Mouse (Mus musculus) heart, embryonic 15.5 days (tissue): ENCODE results near the gene Eef1akmt1. TPM values are rescaled to one million over a fixed set of nuclear protein-coding genes. Genes with fewer than 3 reads are reported as not detected.

Source experiments
- ATAC-seq: fragments of 200-750 bp; cut with Nextera tagmentation; replicated peaks from 2 replicates; pipeline ENCODE4 v1.8.0; 2017; ENCODE audit warnings: low read depth, moderate TSS enrichment; ENCODE audit not compliant: insufficient number of reproducible peaks, insufficient read depth, low FRiP score
- H3K27ac ChIP-seq: fragments of 300-500 bp; sonication (generic); 2 replicates; pipeline ENCODE4 v1.5.1; 2015; ENCODE audit warnings: mild to moderate bottlenecking, inconsistent platforms
- H3K27me3 ChIP-seq: fragments of 300-500 bp; sonication (generic); 2 replicates; pipeline ENCODE4 v1.6.1; 2015; ENCODE audit warnings: inconsistent platforms
- H3K36me3 ChIP-seq: fragments of 300-500 bp; sonication (generic); 2 replicates; pipeline ENCODE4 v1.6.1; 2015; ENCODE audit warnings: mild to moderate bottlenecking, inconsistent platforms
- H3K4me1 ChIP-seq: fragments of 300-500 bp; sonication (generic); replicated peaks from 2 replicates; pipeline ENCODE4 v1.6.1; 2015; ENCODE audit warnings: inconsistent platforms
- H3K4me2 ChIP-seq: fragments of 300-500 bp; sonication (generic); 2 replicates; pipeline ENCODE4 v1.6.1; 2015; ENCODE audit warnings: inconsistent platforms, mild to moderate bottlenecking, moderate library complexity
- H3K4me3 ChIP-seq: fragments of 300-500 bp; sonication (generic); 2 replicates; pipeline ENCODE4 v1.5.1; 2015; ENCODE audit warnings: mild to moderate bottlenecking, inconsistent platforms
- H3K9ac ChIP-seq: fragments of 300-500 bp; sonication (generic); 2 replicates; pipeline ENCODE4 v1.6.1; 2015; ENCODE audit warnings: mild to moderate bottlenecking, inconsistent platforms
- H3K9me3 ChIP-seq: fragments of 300-500 bp; sonication (generic); replicated peaks from 2 replicates; pipeline ENCODE4 v1.6.1; 2016; ENCODE audit warnings: inconsistent platforms
- whole genome bisulfite sequencing: fragments of 180-500 bp; shearing (Covaris S2); methylation state at CpG from one replicate; pipeline ENCODE4 v1.1.7; 2015; ENCODE audit warnings: mixed read lengths; 5-methylcytosine and 5-hydroxymethylcytosine counted together
- polyA plus RNA-seq: library from polyadenylated mRNA; unstranded; fragments of >200 nt; fragmentation: Nextera tagmentation; extraction: Ambion mirVana; gene quantifications from 2 replicates; pipeline ENCODE4 v1.2.1, GENCODE M21; 2015

The Eef1akmt1 gene
- polyA plus RNA-seq, 1 experiment from 2014 or later = 63.3 TPM

DNA sequence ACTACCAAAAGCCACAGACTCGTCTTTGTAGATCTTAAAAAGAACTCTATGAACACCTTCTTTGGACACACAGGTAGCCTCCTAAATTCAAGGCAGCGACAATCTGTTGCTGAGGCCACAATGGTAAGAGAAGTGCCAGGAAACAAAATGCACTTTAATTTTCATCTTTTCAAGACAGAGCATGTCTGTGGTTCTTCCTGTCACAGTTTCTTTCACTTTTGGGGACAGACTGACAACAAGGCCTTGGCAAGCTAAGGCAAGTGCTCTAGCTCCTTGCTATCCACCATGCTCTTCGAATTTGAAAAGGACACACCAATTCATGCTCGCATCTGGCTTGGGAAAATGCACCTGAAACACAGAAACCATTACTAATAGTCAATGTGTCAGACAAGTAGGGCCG, 21.9 kb upstream of the Eef1akmt1 start:
- Histone ChIP-seq H3K9me3 (no peaks in the 10 kb centered on the region), H3K4me3 (no peak overlapping the region), H3K4me2 (no peak overlapping the region), H3K27ac (no peak overlapping the region), H3K36me3 (peaks cover 51% of the 10 kb centered on the region), H3K4me1 (no peaks in the 10 kb centered on the region), H3K9ac (no peak overlapping the region), H3K27me3 (no peaks in the 10 kb centered on the region)
- no peak for ATAC-seq
- WGBS = 88% methylated on average over 5 of the region's 5 CpGs

DNA sequence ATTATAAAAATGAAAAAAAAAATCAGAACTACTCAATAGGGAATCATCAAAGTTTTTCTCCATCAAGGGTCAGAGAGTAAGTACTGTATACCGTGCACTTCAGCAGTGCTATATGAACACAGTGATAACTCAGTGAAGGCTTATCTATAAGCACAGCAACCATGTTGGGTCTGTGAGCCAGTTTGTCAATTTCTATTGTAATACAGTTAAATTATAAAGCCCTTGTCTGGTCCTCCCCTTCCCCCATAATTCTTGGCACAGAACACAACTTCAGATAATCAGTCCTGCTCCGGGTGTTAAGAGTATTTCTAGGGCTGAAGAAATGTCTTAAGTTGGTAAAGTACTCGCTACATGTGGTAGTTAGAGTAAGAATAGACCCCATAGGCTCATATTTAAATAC, 20.4 kb upstream of the Eef1akmt1 start:
- no peaks in the 10 kb centered on the region for H3K27me3 ChIP-seq
- 81% methylated on average over 3 of the region's 3 CpGs for WGBS
- H3K9ac ChIP-seq = no peak overlapping the region
- H3K9me3 ChIP-seq = no peaks in the 10 kb centered on the region
- H3K4me3 ChIP-seq = no peak overlapping the region
- no peaks in the 10 kb centered on the region for H3K4me1 ChIP-seq
- no peak overlapping the region for H3K27ac ChIP-seq
- peaks cover 53% of the 10 kb centered on the region for H3K36me3 ChIP-seq
- ATAC-seq = no peak
- H3K4me2 ChIP-seq = no peak overlapping the region

DNA sequence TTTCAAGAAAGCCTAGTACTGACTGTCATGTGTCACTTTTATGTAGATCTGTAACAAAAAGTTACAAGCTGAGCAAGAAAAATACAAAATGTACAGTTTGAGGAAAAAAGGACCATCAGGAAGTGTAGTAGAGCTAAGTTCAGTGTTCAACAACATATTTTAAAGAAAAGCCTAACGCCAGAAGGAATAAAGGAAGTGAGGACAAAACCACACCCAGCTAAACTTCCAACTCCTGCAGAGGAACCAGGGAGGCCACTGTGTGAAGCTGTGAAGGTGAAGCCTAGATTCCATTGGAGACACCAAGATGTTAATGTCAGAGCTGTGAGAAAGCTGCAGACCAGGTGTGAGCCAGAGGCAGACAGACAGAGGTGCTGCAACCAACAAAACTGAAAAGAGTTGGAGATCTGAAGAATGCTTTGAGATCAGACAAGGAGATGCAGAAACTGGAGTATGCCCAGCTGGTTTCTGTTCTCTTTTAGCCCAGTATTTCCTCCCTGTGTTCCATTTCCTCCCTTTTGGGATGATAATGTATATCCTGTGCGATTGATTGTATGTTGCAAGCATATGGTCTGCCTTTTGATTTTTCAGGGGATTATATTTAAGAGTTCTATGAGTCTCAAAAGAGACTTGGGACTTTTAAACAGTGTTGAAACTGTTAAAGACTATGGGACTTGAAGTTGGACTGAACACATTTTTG, 5.1 kb upstream of the Eef1akmt1 start:
- WGBS = 87% methylated on average over 2 of the region's 2 CpGs
- H3K36me3 ChIP-seq = peaks cover 18% of the 10 kb centered on the region
- no peak for ATAC-seq

DNA sequence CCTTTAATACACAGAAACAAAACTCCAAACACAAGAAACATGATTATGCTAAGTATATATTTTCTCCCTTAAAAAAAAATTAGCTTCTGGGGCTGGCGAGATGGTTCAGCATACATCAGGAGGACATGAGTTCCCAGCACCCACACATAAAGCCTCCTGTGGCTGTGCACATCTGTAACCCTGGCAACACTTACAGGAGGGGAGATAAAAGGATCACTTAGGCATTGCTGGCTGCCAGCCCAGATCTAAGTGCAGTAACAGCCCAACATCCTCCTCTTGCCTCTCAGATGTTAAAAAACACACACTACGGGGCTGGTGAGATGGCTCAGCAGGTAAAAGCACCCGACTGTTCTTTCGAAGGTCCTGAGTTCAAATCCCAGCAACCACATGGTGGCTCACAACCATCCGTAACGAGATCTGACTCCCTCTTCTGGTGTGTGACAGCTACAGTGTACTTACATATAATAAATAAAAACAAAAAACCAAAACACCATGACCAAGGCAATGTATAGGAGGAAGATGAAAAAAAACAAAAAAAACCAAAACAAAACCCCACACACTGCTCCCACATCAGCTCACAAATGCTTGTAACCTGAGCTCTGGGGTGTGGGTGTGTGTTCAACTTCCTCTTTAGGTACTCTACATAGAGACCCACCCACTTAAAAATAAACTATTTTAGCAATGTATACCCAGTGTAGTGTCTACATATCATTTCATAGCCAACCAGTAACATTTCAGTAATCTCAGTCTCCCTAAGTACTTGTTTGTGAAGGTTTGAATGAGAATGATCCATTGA, 3.6 kb upstream of the Eef1akmt1 start:
- Histone ChIP-seq H3K36me3 (peaks cover 16% of the 10 kb centered on the region), H3K4me2 (no peak overlapping the region), H3K4me3 (no peak overlapping the region), H3K9ac (no peak overlapping the region), H3K27me3 (no peaks in the 10 kb centered on the region), H3K9me3 (no peaks in the 10 kb centered on the region), H3K4me1 (peaks cover 5% of the 10 kb centered on the region; the same call in 1 of the 2 replicates), H3K27ac (no peak overlapping the region)
- no peak for ATAC-seq
- 69% methylated on average over 6 of the region's 6 CpGs for WGBS

More for the DNA sequence above, 5.1 kb upstream of the Eef1akmt1 start:
- H3K4me1 ChIP-seq = no peaks in the 10 kb centered on the region
- no peak overlapping the region for H3K4me3 ChIP-seq
- no peak overlapping the region for H3K27ac ChIP-seq
- no peaks in the 10 kb centered on the region for H3K27me3 ChIP-seq
- no peak overlapping the region for H3K9ac ChIP-seq
- H3K4me2 ChIP-seq = no peak overlapping the region
- no peaks in the 10 kb centered on the region for H3K9me3 ChIP-seq

DNA sequence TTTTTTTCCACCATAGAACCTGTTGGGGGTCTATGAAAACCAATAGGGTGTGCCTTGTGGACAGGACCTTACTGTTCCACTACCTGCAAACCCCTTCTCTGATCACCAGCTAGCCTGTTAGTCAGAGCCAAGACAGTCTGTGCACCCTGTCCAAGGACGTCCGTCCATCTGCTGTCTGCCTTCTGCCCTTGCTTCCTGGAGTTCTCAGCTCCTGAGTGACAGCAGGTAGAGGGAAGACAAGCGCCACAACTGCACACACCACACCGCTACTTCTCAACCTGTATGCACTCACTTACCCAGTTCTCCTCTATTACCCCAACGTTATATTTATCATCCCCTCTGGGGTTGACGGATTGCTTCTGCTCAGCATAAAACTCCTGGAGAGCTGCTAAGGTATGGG, 5.8 kb downstream of the Eef1akmt1 start:
- H3K9ac ChIP-seq = no peak overlapping the region
- H3K36me3 ChIP-seq = no peaks in the 10 kb centered on the region
- peaks cover 2% of the 10 kb centered on the region; the same call in 1 of the 2 replicates for H3K4me1 ChIP-seq
- WGBS = 89% methylated on average over 6 of the region's 6 CpGs
- H3K4me3 ChIP-seq = no peak overlapping the region
- ATAC-seq = no peak
- no peaks in the 10 kb centered on the region for H3K9me3 ChIP-seq
- no peaks in the 10 kb centered on the region for H3K27me3 ChIP-seq
- no peak overlapping the region for H3K4me2 ChIP-seq
- H3K27ac ChIP-seq = no peak overlapping the region

DNA sequence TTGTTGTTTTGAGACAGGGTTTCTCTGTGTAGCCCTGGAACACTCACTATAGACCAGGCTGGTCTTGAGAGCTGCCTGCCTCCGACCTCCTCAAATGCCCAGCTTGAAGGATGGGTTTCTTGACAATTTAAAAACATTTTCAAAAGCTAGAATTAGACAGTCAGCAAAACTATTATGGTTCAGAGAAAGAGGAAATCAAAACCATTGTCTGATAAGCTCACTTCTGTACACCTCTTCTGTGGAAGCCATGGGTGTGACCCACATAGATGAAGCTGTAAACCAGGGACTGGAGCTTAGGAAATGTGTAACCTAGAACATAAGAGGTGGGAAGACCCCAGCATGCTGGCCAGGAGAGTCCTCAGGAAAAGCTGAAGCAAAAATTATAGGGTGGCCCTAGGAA, 14.5 kb downstream of the Eef1akmt1 start:
- no peak for ATAC-seq
- no peaks in the 10 kb centered on the region for H3K9me3 ChIP-seq
- no peak overlapping the region for H3K4me3 ChIP-seq
- H3K4me2 ChIP-seq = no peak overlapping the region
- H3K27ac ChIP-seq = no peak overlapping the region
- H3K36me3 ChIP-seq = no peaks in the 10 kb centered on the region
- WGBS = 75% methylated on average over 1 of the region's 1 CpGs
- no peak overlapping the region for H3K9ac ChIP-seq
- H3K27me3 ChIP-seq = no peaks in the 10 kb centered on the region
- H3K4me1 ChIP-seq = no peaks in the 10 kb centered on the region

DNA sequence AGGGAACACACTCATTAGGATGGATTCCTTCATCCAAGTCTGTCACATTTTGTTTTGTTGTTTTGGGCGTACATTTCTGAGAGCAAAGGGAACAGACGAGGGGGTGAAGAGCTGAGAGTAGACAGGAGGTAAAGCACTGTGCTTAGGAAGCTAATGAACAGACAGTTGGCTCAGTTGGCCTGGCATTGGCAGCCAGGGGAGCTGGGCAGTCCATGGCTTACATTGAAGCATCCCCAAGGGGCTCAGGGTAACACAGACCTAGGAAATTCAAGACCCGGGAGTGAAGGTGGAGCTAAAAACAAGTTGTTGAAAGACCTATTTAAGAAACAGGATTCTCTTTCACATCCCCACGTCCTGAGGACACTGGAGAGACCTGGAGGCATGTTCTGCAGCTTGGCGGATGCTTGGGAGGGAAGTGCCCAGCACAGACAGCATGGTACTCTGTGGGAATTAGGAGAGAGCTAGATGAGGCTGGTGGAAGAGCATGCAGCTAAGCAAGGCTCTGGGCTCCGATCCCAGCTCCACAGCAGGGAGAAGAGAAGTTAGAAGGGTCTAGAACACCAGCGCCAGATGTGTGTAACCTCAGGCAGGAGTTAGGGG, 15.8 kb downstream of the Eef1akmt1 start:
- no peak for ATAC-seq
- Histone ChIP-seq H3K9me3 (no peaks in the 10 kb centered on the region), H3K27ac (no peak overlapping the region), H3K4me2 (no peak overlapping the region), H3K9ac (no peak overlapping the region), H3K4me3 (no peak overlapping the region), H3K4me1 (no peaks in the 10 kb centered on the region), H3K36me3 (no peaks in the 10 kb centered on the region), H3K27me3 (no peaks in the 10 kb centered on the region)
- 81% methylated on average over 7 of the region's 7 CpGs for WGBS

DNA sequence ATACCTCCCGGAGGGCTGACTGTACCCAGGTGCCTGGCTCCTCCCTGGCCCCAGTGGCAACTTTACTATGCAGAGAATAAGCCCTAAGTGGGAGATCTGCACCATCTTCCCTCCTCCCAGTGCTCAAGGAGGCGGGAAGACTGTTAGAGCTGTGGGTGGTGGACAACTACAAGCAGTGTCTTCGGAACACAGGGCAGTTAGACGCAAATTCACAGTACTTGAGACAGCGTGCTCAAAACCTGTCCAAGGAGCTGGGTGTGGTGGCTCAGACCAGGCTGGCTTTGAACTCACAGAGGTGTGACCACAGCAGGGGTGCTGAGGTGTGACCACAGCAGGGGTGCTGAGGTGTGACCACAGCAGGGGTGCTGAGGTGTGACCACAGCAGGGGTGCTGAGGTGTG, 17.0 kb downstream of the Eef1akmt1 start:
- Histone ChIP-seq H3K27me3 (no peaks in the 10 kb centered on the region), H3K27ac (no peak overlapping the region), H3K4me3 (no peak overlapping the region), H3K36me3 (no peaks in the 10 kb centered on the region), H3K9ac (no peak overlapping the region), H3K4me2 (no peak overlapping the region), H3K4me1 (no peaks in the 10 kb centered on the region), H3K9me3 (no peaks in the 10 kb centered on the region)
- no peak for ATAC-seq
- 83% methylated on average over 5 of the region's 5 CpGs for WGBS

DNA sequence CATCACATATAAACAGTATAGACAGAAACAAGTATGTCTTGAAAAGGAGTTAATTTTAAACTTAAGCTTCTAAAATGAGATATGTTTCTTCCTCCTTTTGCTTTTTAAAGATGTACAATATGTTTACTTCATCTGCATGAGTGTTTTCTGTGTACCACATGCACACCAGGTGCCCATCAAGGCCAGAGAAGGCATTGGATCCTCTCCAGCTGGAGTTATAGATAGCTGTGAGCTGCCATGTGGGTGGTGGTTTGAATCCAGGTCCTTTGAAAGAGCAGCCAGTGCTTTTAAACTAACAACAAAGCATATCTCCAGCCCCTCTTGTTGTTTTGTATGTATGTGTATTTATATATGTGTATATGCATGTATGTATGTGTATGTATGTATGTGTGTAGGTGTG, 18.5 kb downstream of the Eef1akmt1 start:
- no peak overlapping the region for H3K4me2 ChIP-seq
- no peaks in the 10 kb centered on the region for H3K4me1 ChIP-seq
- no peak for ATAC-seq
- no peaks in the 10 kb centered on the region for H3K36me3 ChIP-seq
- no peak overlapping the region for H3K27ac ChIP-seq
- H3K9me3 ChIP-seq = no peaks in the 10 kb centered on the region
- H3K27me3 ChIP-seq = no peaks in the 10 kb centered on the region
- H3K4me3 ChIP-seq = no peak overlapping the region
- no peak overlapping the region for H3K9ac ChIP-seq

DNA sequence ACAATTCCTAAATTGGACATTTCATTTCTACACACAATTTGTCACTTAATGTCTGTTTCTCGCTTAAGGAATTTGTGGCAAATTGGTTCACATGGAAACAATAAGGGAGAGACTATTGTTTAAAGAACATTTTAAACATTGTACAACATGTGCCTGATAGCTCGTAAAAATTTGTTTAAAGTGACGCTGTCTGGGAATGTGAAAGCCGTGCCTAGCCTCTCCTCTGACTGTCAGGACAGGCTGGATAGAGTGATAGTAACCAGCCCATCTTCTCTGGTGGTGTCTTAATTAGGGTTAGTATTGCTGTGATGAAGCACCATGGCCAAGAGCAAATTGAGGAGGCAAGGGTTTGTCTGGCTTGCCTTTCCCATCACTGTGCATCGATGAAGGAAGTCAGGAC, 24.4 kb downstream of the Eef1akmt1 start:
- peaks cover 7% of the 10 kb centered on the region for H3K4me1 ChIP-seq
- no peak for ATAC-seq
- no peak overlapping the region for H3K27ac ChIP-seq
- H3K36me3 ChIP-seq = no peaks in the 10 kb centered on the region
- no peaks in the 10 kb centered on the region for H3K9me3 ChIP-seq
- H3K9ac ChIP-seq = no peak overlapping the region
- H3K27me3 ChIP-seq = no peaks in the 10 kb centered on the region
- no peak overlapping the region for H3K4me3 ChIP-seq
- 71% methylated on average over 5 of the region's 5 CpGs for WGBS
- no peak overlapping the region for H3K4me2 ChIP-seq

DNA sequence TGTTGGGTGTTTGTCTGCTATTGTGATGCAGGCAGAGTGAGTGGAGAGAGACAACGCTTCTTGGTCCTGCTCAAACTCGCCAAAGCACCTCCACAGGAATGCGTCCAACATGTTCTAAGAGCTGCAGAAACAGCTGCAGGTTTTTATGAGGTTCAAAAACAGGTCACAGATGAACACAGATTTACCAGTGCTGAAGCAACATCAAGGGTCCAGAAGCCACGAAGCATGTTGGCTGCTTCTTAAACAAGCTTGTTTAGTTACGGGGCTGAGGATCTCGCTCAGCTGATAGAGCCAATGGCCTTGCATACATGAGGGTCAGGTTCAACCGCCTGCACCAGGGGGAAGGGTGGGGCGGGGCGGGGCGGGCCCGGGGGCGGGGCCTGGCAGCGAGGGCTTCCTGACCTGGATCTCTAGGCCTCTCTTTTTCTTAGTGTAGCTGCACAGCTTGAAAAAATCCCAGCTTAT, 24.8 kb downstream of the Eef1akmt1 start:
- ATAC-seq = no peak; the same call in 1 of the 2 replicates
- 23% methylated on average over 13 of the region's 13 CpGs for WGBS
- Histone ChIP-seq H3K9ac (no peak overlapping the region), H3K36me3 (no peaks in the 10 kb centered on the region), H3K4me1 (peaks cover 7% of the 10 kb centered on the region), H3K27ac (no peak overlapping the region), H3K27me3 (no peaks in the 10 kb centered on the region), H3K4me3 (no peak overlapping the region), H3K9me3 (no peaks in the 10 kb centered on the region), H3K4me2 (0 out of 2 replicates have a peak overlapping the region, but pooled peaks have one; percentile 4)
